Mouse (Mus musculus) spleen, adult 18-20 months (tissue): ENCODE data around the gene Olfr1183.
"Not testable (repeated sequence)": the region's sequence is repeated elsewhere in the genome, so short reads cannot be mapped to it uniquely, and the experiment has no call there.

Experiments used
- DNase-seq, 2 experiments: peaks; one replicate each; pipeline ENCODE4 v3.0.0; 2022; ENCODE audit warnings: mixed read lengths in 2 of 2

The Olfr1183 gene

DNA sequence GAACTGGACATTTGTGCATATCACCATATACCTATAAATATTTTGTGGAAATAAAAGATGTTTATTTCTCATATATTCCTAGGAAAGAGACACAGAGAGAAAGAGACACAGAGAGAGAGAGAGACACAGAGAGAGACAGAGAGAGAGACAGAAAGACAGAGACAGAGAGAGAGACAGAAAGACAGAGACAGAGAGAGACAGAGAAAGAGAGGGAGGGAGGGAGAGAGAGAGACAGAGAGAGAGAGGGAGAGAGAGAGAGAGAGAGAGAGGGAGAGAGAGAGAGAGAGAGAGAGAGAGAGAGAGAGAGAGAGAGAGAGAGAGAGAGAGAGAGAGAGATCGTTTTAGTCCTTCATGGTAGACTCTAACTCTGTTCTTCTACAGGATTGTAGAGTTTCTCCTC lies at the start of gene Olfr1183:
TSS of gene Olfr1183 (plus strand) at position 301 of the 400 bp plus-strand sequence.
- DNase-seq = not testable (repeated sequence)

DNA sequence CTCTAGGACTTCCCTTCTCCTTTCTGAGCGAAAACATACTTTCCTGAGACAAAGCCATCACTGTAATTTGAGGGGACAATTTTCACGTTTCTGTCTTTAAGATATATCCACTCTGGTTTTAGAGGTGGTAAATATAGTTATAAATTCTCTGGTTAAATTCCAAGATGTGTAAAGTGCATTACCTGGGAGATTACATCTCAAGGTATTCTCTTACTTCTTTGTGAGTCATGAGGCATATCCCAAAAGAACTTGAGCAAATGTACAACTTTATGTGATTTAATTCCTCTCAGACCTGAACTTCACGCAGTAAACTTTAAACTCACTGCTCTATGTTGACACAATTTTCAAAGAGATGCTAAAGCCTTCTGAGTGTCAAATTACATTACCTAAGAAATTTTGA lies 48.3 kb upstream of the Olfr1183 start, which contains the start of gene Olfr1179:
TSS of gene Olfr1179 (minus strand) at position 101 of the 400 bp plus-strand sequence.
- DNase-seq = no peak

DNA sequence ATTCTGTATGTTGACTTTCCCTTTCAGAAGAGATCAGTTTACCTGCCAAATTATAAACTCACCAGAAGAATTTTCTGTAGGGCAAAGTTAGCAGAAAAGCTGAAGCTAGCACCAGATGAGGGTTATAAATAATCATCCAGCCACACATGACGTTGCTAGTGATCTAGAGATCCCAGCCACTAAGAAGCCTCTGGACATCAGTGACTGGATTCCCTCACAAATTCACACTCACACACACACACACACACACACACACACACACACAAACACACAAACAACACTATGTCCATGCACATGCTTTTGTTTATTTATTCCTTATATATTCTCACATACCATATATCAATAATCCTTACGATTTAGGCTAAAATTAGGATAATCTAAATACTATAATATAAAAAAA lies 35.6 kb upstream of the Olfr1183 start, which contains the start of gene Olfr1180:
TSS of gene Olfr1180 (minus strand) at position 101 of the 400 bp plus-strand sequence.
- no peak for DNase-seq

DNA sequence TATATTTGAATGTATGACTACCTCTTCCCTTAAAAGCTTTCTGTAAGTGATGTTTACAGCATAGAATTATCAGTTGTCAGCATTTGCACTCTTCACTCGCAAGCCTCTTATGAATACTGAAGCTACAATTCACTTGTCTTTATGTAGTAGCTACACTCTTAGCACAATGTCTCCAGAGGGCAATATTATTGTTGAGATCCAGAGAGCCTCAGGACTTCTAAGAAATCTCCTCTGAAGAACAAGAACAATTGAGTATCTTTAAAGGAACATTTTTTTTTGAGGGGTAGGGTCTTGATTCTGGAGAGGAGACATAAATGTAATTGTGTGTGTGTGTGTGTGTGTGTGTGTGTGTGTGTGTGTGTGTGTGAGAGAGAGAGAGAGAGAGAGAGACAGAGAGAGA lies 28.6 kb upstream of the Olfr1183 start, which contains the start of gene Olfr1181:
TSS of gene Olfr1181 (minus strand) at position 101 of the 400 bp plus-strand sequence.
- no peak for DNase-seq

DNA sequence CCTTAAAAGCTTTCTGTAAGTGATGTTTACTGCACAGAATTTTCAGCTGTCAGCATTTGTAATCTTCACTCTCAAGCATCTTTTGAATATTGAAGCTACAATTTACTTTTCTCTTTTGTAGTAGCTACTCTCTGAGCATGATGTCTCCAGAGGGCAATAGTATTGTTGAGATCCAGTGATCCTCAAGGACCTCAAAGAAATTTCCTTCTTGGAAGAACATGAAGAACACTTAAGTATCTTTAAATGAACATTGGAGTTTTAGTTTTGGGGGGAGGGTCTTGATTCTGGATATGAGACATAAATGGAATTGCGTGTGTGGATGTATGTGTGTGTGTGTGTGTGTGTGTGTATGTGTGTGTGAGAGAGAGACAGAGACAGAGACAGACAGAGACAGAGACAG lies 5.6 kb upstream of the Olfr1183 start, which contains the start of gene Gm13757:
TSS of gene Gm13757 (minus strand) at position 101 of the 400 bp plus-strand sequence.
- DNase-seq = no peak

DNA sequence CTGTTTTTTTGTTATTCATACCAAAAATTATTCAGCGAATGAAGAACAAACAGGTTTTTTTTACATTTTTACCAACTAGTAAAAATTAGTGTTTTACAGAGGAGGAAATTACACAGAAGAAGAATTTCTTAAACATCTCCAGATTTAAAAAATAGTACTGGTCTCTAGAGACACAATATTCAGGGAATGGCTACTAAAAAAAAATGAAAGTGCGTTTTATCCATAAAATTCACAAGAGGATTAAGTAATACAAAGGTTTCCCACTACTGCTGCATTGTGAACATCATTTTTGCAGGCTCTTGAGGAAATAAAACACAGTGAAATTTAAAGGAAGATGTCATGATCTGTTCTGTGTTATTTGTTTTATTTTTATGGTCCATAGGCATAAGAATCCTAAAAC lies 28.6 kb downstream of the Olfr1183 start, which contains the start of gene Olfr1184:
TSS of gene Olfr1184 (plus strand) at position 301 of the 400 bp plus-strand sequence.
- no peak for DNase-seq

DNA sequence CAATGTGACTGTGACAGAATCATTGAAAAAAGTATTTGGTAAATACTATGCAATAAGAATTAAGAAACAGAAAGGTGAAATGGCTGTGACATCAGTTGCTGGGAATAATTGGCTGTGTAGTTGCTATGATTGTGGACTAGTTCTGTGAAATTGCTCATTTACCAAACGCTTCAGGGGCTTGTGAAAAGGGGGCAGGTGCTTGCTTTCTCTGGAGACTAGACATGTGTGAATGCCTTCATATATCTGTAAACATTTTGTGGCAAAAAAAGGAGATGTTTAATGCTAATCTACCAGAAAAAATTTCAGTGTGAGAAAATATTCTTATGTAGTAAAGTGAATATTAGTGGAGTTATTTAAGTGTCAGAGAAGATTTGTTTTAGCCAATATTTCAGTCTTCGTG lies 38.4 kb downstream of the Olfr1183 start, which contains the start of gene Olfr1185-ps1:
TSS of gene Olfr1185-ps1 (plus strand) at position 301 of the 400 bp plus-strand sequence.
- DNase-seq = no peak

DNA sequence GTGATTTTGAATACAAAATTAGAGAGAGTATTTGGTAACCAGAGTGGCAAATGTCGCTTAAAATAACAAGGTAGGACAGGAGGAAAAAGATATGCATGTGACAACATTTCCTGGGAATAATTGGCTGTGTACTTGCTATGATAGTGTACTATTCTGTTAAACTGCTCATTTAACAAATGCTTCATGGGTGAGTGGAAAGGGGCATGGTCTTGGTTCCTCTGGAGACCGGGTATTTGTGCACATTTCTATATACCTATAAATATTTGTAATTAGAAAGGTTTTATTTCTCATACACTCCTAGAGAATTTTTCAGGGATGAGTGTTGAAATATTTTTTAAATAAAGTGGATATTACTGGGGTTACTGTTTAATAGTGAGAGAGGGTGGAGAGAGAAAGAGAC lies 63.6 kb downstream of the Olfr1183 start, which contains the start of gene Olfr1186:
TSS of gene Olfr1186 (plus strand) at position 301 of the 400 bp plus-strand sequence.
- DNase-seq = no peak
